Mouse (Mus musculus) spleen, adult 2 months (tissue): ENCODE data around the gene Ppfibp1. TPM values are rescaled to one million over a fixed set of nuclear protein-coding genes. Genes with fewer than 3 reads are reported as not detected.

Experiments used
- DNase-seq, 2 experiments: peaks; one replicate each; pipeline versions ENCODE4 v3.0.0 to v3.0.0-alpha.2; 2012 to 2021; ENCODE audit warnings: low spot score in 2 of 2, low read depth in 1 of 2
- H3K27ac ChIP-seq: fragments of 200-500 bp; 2 replicates; pipeline ENCODE4 v1.5.1; 2012; ENCODE audit warnings: low read length, inconsistent platforms; ENCODE audit not compliant: insufficient read depth
- H3K27me3 ChIP-seq: fragments of 200-500 bp; 2 replicates; pipeline ENCODE4 v1.6.1; 2012; ENCODE audit warnings: mild to moderate bottlenecking, moderate library complexity, low read length, inconsistent platforms; ENCODE audit not compliant: control insufficient read depth, insufficient read depth
- H3K36me3 ChIP-seq: fragments of 200-500 bp; 2 replicates; pipeline ENCODE4 v1.6.1; 2012; ENCODE audit warnings: mild to moderate bottlenecking, low read length, inconsistent platforms; ENCODE audit not compliant: control insufficient read depth, insufficient read depth
- H3K4me1 ChIP-seq: fragments of 200-500 bp; 2 replicates; pipeline ENCODE4 v1.6.1; 2011; ENCODE audit warnings: inconsistent platforms; ENCODE audit not compliant: control insufficient read depth, insufficient read depth, insufficient read length
- H3K4me3 ChIP-seq: fragments of 200-500 bp; 2 replicates; pipeline ENCODE4 v1.5.1; 2011; ENCODE audit warnings: mild to moderate bottlenecking, inconsistent platforms; ENCODE audit not compliant: insufficient read depth, insufficient read length; ENCODE audit errors: extremely low read depth
- CTCF ChIP-seq: fragments of 200-500 bp; IDR thresholded peaks from 2 replicates; pipeline ENCODE4 v1.5.1; 2011; ENCODE audit warnings: mild to moderate bottlenecking, inconsistent platforms; ENCODE audit not compliant: insufficient read depth, insufficient read length, insufficient replicate concordance; ENCODE audit errors: extremely low read depth
- POLR2A ChIP-seq: fragments of 200-500 bp; IDR thresholded peaks from 2 replicates; pipeline ENCODE4 v1.6.1; 2011; ENCODE audit warnings: low read depth, low read length, inconsistent platforms
- WGBS: fragments of 180-500 bp; shearing (Covaris S2); methylation state at CpG from one replicate; pipeline ENCODE4 v1.1.7; 2018; 5-methylcytosine and 5-hydroxymethylcytosine counted together
- polyA plus RNA-seq: library from polyadenylated mRNA; depleted of rRNA; stranded (reverse); fragments of >200 nt; gene quantifications from 2 replicates; pipeline ENCODE4 v1.2.3, GENCODE M21; 2012; rRNA removed

The Ppfibp1 gene
- 5.3 and 5.4 TPM in 2 replicates for polyA plus RNA-seq

DNA sequence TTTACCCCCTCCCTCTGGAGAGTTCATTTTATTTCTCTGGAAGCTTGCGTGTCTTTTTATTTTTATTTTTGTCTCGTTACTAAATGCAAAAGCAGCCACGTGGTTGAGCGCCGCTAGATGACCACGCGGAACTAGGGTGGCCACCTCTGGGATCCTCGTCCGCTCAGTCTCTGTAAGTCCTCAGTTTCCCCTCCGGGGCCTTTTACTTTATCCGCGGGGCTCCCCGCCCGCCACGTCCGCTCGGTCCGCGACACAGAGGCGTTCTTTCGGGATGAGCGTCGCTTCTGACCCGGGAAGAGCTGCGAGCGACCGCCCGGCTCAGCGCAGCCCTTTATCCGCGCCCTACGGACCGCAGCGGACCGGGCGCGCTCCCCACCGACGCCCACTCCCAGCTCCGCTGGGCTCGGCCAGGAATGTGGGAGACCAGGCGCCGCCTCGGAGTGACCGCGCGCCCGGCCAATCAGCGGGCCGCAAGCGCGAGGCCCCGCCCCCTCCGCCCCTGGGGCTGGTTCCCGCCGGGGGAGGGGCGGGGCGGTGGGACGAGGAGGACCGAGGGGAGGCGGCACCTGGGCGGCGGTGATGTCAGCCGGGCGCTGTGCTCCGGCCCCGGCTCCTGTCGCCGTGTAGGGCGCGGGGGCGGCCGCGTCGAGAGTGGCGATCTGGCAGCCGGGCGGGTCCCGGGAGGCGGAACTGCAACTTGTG lies at the start of gene Ppfibp1:
Gene Ppfibp1, plus strand, starts transcription at position 530 of the 702 bp plus-strand sequence.
- peak within 1 kb of the TSS; percentile 72 for H3K27ac ChIP-seq
- peak within 1 kb of the TSS; percentile 99 for H3K4me3 ChIP-seq
- no peaks in the 10 kb centered on the region for H3K27me3 ChIP-seq
- no peak; the same call in 1 of the 2 replicates for TF ChIP-seq POLR2A
- no peak for TF ChIP-seq CTCF
- WGBS: under 1% methylated on average over 80 of the region's 80 CpGs
- no peaks in the 10 kb centered on the region for H3K36me3 ChIP-seq
- DNase-seq: peak; percentile 63 to 92
- H3K4me1 ChIP-seq: no peaks in the 10 kb centered on the region; the same call in 1 of the 2 replicates

DNA sequence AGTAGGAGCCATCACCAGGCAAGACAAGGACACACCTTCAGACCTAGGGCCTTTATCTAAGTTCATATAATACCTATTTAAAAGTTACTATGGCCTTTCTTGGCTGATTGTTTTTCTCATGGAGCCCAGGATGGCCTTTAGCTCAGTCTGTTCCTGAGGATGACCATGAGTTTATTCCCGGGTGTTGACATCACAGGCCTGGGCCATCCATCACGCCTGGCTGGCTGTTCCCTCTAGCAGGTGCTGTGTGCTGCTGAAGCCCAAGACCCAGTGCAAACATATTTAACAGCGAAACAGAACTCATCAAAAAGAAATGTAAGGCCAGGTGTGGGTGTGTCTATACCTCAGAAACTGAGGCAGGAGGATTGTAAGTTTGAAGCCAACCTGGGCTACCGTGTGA lies 49.4 kb upstream of the Ppfibp1 start:
- no peak for TF ChIP-seq CTCF
- TF ChIP-seq POLR2A: no peak
- H3K4me1 ChIP-seq: no peaks in the 10 kb centered on the region
- no peak for DNase-seq
- no peaks in the 10 kb centered on the region for H3K36me3 ChIP-seq
- no peak overlapping the region for H3K4me3 ChIP-seq
- H3K27me3 ChIP-seq: no peaks in the 10 kb centered on the region
- WGBS: 92% methylated on average over 4 of the region's 4 CpGs
- H3K27ac ChIP-seq: no peak overlapping the region

DNA sequence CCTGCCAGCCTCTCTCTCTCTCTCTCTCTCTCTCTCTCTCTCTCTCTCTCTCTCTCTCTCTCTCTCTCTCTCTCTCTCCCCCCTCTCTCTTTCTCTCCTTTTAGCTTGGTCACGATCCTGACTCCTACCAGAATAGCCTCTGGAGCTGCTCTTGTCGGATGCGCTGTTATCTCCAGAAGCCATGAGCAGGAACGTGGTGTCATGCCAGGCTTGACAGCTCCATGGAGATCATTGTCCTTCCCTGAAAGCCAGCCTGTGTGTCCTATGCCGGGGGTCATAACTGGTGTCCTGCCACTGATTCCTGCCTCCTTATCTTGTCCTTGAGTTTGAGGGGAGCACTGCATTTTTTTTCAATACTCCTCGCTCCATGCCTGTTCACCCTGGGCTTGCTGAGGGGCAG lies 43.4 kb upstream of the Ppfibp1 start:
- H3K27me3 ChIP-seq: no peaks in the 10 kb centered on the region
- H3K27ac ChIP-seq: no peak overlapping the region
- WGBS: 92% methylated on average over 6 of the region's 6 CpGs
- H3K4me1 ChIP-seq: no peaks in the 10 kb centered on the region; the same call in 1 of the 2 replicates
- no peak for DNase-seq
- no peak overlapping the region for H3K4me3 ChIP-seq
- TF ChIP-seq CTCF: no peak
- no peak for TF ChIP-seq POLR2A
- H3K36me3 ChIP-seq: no peaks in the 10 kb centered on the region

GRCm38 (mm10) chr6:146845347-146845746 lies 42.9 kb upstream of the Ppfibp1 start:
- no peaks in the 10 kb centered on the region for H3K27me3 ChIP-seq
- TF ChIP-seq CTCF (no peak), POLR2A (no peak)
- H3K36me3 ChIP-seq: no peaks in the 10 kb centered on the region
- WGBS: 87% methylated on average over 5 of the region's 5 CpGs
- H3K4me1 ChIP-seq: no peaks in the 10 kb centered on the region; the same call in 1 of the 2 replicates
- no peak overlapping the region for H3K4me3 ChIP-seq
- H3K27ac ChIP-seq: no peak overlapping the region
- no peak for DNase-seq

DNA sequence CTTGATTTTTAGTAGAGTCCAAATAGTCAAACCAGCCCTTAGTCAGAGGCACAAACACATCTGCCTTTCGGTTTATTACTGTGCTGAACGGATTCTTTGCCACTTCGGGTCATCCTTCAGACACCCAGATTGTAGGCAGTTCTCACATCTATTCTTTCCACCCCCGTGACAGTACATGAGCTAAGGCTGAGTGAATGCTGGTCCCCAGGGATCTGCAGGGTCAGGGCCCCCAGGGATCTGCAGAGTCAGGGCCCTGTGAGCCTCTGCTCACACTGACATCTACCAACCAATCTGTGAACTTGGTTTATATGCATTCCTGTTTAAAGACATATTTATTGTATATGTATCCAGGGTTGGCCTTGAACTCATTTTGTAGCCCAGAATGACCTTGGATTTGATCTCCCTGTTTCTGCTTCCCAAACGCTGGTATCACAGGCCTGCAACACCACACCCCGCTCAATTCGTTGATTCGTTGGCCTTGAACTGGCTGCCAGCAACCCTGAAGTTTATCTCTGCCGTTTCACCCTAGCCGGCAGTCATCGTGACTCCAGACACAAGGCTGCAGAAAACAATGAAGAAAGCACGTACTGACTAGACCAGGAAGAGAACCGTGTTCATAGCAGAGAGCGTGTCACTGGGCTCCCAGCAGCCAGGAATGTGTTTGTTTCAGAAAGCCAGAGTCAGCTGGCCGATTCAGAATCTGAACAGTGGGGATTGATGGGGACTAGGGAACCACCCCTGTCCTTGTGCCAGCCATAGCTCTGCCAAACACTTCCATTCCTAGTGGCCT lies 42.1 kb upstream of the Ppfibp1 start:
- TF ChIP-seq CTCF (no peak), POLR2A (no peak)

DNA sequence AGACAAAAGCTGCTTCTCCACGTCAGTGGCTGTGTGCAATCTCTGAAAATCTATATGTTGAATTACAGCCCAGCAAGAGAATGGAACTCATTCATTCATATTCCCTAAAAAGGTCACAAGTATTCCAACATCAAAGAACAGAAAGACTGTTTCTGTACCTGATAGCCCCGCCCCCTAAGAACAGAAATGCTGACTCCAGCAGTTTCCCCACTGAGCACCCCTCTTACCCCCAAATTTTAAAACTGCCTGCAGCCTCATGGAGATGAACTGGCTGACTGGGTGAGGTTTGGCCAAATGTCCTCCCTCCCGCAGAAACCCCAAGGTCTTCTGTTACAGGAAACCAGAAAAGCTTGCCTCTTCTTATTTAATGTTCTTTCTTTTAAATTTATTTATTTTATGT lies 40.9 kb upstream of the Ppfibp1 start:
- Histone ChIP-seq H3K36me3 (no peaks in the 10 kb centered on the region), H3K4me3 (no peak overlapping the region), H3K4me1 (no peaks in the 10 kb centered on the region; the same call in 1 of the 2 replicates), H3K27me3 (no peaks in the 10 kb centered on the region), H3K27ac (no peak overlapping the region)
- 78% methylated on average over 3 of the region's 3 CpGs for WGBS
- no peak for DNase-seq
- TF ChIP-seq CTCF (no peak), POLR2A (no peak)

More for the DNA sequence above, 42.1 kb upstream of the Ppfibp1 start:
- H3K27me3 ChIP-seq: no peaks in the 10 kb centered on the region
- 73% methylated on average over 15 of the region's 15 CpGs for WGBS
- DNase-seq: no peak
- H3K36me3 ChIP-seq: no peaks in the 10 kb centered on the region
- H3K27ac ChIP-seq: no peak overlapping the region
- no peak overlapping the region for H3K4me3 ChIP-seq
- H3K4me1 ChIP-seq: no peaks in the 10 kb centered on the region; the same call in 1 of the 2 replicates

GRCm38 (mm10) chr6:146848281-146848680 lies 40.0 kb upstream of the Ppfibp1 start:
- 89% methylated on average over 3 of the region's 3 CpGs for WGBS
- Histone ChIP-seq H3K4me3 (no peak overlapping the region), H3K27me3 (no peaks in the 10 kb centered on the region), H3K4me1 (no peaks in the 10 kb centered on the region; the same call in 1 of the 2 replicates), H3K27ac (no peak overlapping the region), H3K36me3 (no peaks in the 10 kb centered on the region)
- TF ChIP-seq CTCF (no peak), POLR2A (no peak)
- no peak for DNase-seq
